In the genomic region with DNA sequence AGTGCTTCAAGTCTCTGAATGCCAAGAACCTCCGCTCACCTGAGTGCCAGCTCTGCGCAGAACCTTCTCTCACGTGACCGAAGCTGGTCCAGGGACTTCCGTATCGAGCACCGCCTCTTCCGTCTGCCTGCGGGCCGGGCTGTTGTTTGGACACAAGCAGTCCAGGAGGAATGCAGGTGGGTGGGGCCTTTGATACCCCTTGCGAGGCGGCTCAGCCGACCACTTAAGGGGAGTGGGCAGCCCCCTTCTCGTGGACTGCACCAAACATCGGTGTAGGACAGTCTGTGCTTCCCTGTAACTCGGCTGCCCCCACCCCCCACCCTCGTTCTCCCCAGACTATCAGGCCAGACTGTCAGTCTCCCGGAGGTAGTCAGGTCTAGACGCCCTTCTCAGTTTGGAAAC, we compare ENCODE assay signal across 8 mouse cellular contexts. TPM values are rescaled to one million over a fixed set of nuclear protein-coding genes. Genes with fewer than 3 reads are reported as not detected.
DNase-seq lines count a peak whose midpoint lies in the region; ATAC-seq and TF ChIP-seq lines count a peak whose summit lies in the region.

A gene (minus strand): TSS at position 100 of the 402 bp plus-strand sequence.

- H3K27ac ChIP-seq in heart, embryonic 12.5 days (ENCODE audit: poor library complexity, severe bottlenecking): peak within 1 kb of the TSS; percentile 37
- peak within 1 kb of the TSS; percentile 70 for H3K27ac ChIP-seq in kidney, postnatal 0 days
- no peak within 1 kb of the TSS; the same call in 1 of the 2 replicates for H3K27ac ChIP-seq in liver, embryonic 11.5 days (ENCODE audit: low read depth, low read length)
- peak within 1 kb of the TSS; percentile 62 for H3K27ac ChIP-seq in stomach, embryonic 15.5 days

- peaks cover 19% of the 10 kb centered on the region for H3K4me1 ChIP-seq in heart, embryonic 12.5 days (replicated peaks)
- peaks cover 8% of the 10 kb centered on the region; the same call in 1 of the 2 replicates for H3K4me1 ChIP-seq in kidney, postnatal 0 days (replicated peaks; ENCODE audit: insufficient read depth, low read length)
- H3K4me1 ChIP-seq in liver, embryonic 11.5 days (replicated peaks; ENCODE audit: control insufficient read depth, insufficient read depth, low read length): peaks cover 3% of the 10 kb centered on the region
- peaks cover 10% of the 10 kb centered on the region; the same call in 1 of the 2 replicates for H3K4me1 ChIP-seq in stomach, embryonic 15.5 days

- DNase-seq in CD4-positive helper T cell, adult 2 months (ENCODE audit: low read depth, low spot score): peak; percentile 82
- DNase-seq in brain, embryonic 18.5 days (ENCODE audit: low read depth, low spot score): peak; percentile 66
- peak; percentile 93 for DNase-seq in kidney, postnatal 0 days (ENCODE audit: low spot score)
- peak; percentile 81 for DNase-seq in liver, embryonic 11.5 days (ENCODE audit: low spot score)
- peak; percentile 65 to 71 for DNase-seq in natural killer cell, adult 2 months (ENCODE audit: low spot score in 2 of 2)

- no peaks in the 10 kb centered on the region for H3K27me3 ChIP-seq in heart, embryonic 12.5 days (replicated peaks)
- no peaks in the 10 kb centered on the region for H3K27me3 ChIP-seq in kidney, postnatal 0 days (ENCODE audit: insufficient read depth, low read length)
- no peaks in the 10 kb centered on the region for H3K27me3 ChIP-seq in liver, embryonic 11.5 days (replicated peaks; ENCODE audit: control insufficient read depth, insufficient read depth, low read length)
- H3K27me3 ChIP-seq in stomach, embryonic 15.5 days (replicated peaks): no peaks in the 10 kb centered on the region

- WGBS in heart, embryonic 12.5 days: under 1% methylated on average over 19 of the region's 19 CpGs
- under 1% methylated on average over 19 of the region's 19 CpGs for WGBS in kidney, postnatal 0 days
- WGBS in liver, embryonic 11.5 days: under 1% methylated on average over 19 of the region's 19 CpGs
- 1% methylated on average over 19 of the region's 19 CpGs for WGBS in stomach, embryonic 15.5 days

- ATAC-seq in erythroid progenitor cell, adult 5-6 weeks (replicated peaks; ENCODE audit: low FRiP score, poor library complexity, severe bottlenecking): peak; percentile 98
- ATAC-seq in heart, embryonic 12.5 days (ENCODE audit: insufficient number of reproducible peaks, low FRiP score): peak; percentile 95
- peak; percentile 91 for ATAC-seq in kidney, postnatal 0 days (replicated peaks; ENCODE audit: low FRiP score, low read depth)
- peak; percentile 92 for ATAC-seq in liver, embryonic 11.5 days (replicated peaks; ENCODE audit: low FRiP score)
- ATAC-seq in stomach, embryonic 15.5 days (ENCODE audit: insufficient read depth, low FRiP score, low read depth): peak; percentile 92

- H3K36me3 ChIP-seq in heart, embryonic 12.5 days: peaks cover 41% of the 10 kb centered on the region
- H3K36me3 ChIP-seq in kidney, postnatal 0 days (ENCODE audit: insufficient read depth, low read length): peaks cover 25% of the 10 kb centered on the region
- peaks cover 21% of the 10 kb centered on the region for H3K36me3 ChIP-seq in liver, embryonic 11.5 days (ENCODE audit: control insufficient read depth, insufficient read depth, low read length)
- peaks cover 27% of the 10 kb centered on the region; the same call in 1 of the 2 replicates for H3K36me3 ChIP-seq in stomach, embryonic 15.5 days

- H3K4me2 ChIP-seq in heart, embryonic 12.5 days: peak within 1 kb of the TSS; percentile 93
- H3K4me2 ChIP-seq in kidney, postnatal 0 days (ENCODE audit: low read length): peak within 1 kb of the TSS; percentile 75
- H3K4me2 ChIP-seq in liver, embryonic 11.5 days: peak within 1 kb of the TSS; percentile 89
- peak within 1 kb of the TSS; percentile 87 for H3K4me2 ChIP-seq in stomach, embryonic 15.5 days

- H3K4me3 ChIP-seq in heart, embryonic 12.5 days: peak within 1 kb of the TSS; percentile 55
- H3K4me3 ChIP-seq in kidney, postnatal 0 days (replicated peaks; ENCODE audit: low read depth, low read length): peak within 1 kb of the TSS; percentile 57
- H3K4me3 ChIP-seq in liver, embryonic 11.5 days (ENCODE audit: low read depth, low read length): peak within 1 kb of the TSS; percentile 69
- H3K4me3 ChIP-seq in stomach, embryonic 15.5 days (replicated peaks): peak within 1 kb of the TSS; percentile 67

- no peak for TF ChIP-seq CTCF in kidney, postnatal 0 days (IDR thresholded peaks at IDR 0.05; ENCODE audit: low read depth)

- H3K9me3 ChIP-seq in heart, embryonic 12.5 days (replicated peaks): no peaks in the 10 kb centered on the region
- no peaks in the 10 kb centered on the region for H3K9me3 ChIP-seq in kidney, postnatal 0 days (replicated peaks; ENCODE audit: low read length)
- H3K9me3 ChIP-seq in liver, embryonic 11.5 days (ENCODE audit: control insufficient read depth, low read length): no peaks in the 10 kb centered on the region
- H3K9me3 ChIP-seq in stomach, embryonic 15.5 days: no peaks in the 10 kb centered on the region

- peak within 1 kb of the TSS; percentile 65 for H3K9ac ChIP-seq in heart, embryonic 12.5 days
- peak within 1 kb of the TSS; percentile 63 for H3K9ac ChIP-seq in kidney, postnatal 0 days (ENCODE audit: low read depth, low read length)
- peak within 1 kb of the TSS; percentile 67 for H3K9ac ChIP-seq in liver, embryonic 11.5 days (ENCODE audit: low read depth, low read length)
- H3K9ac ChIP-seq in stomach, embryonic 15.5 days: peak within 1 kb of the TSS; percentile 73

RNA-seq across cellular contexts. Expression of the gene that starts here (rescaled TPM):
- total RNA-seq in erythroid progenitor cell, adult 5-6 weeks (2015; ENCODE audit: low replicate concordance): 1.3 and 11.5 TPM in 2 replicates
- 0.23 and 4.7 TPM in 2 replicates for total RNA-seq in erythroid progenitor cell, adult 5-6 weeks (2017; ENCODE audit: low replicate concordance)
- 66.8 and 68.8 TPM in 2 replicates for polyA plus RNA-seq in heart, embryonic 12.5 days (2016; fragmentation: Nextera tagmentation; extraction: Ambion mirVana)
- 45.3 and 56.0 TPM in 2 replicates for polyA plus RNA-seq in kidney, postnatal 0 days (2015; fragmentation: Nextera tagmentation; extraction: Ambion mirVana)
- polyA plus RNA-seq in liver, embryonic 11.5 days (2014; fragmentation: Nextera tagmentation; extraction: Ambion mirVana): 40.9 and 50.4 TPM in 2 replicates
- 58.8 and 63.0 TPM in 2 replicates for polyA plus RNA-seq in stomach, embryonic 15.5 days (2015; fragmentation: Nextera tagmentation; extraction: Ambion mirVana)
